9 mouse cellular contexts compared by ENCODE assay signal in genomic region chr2:158166628-158167027, GRCm38 (mm10). TPM values are rescaled to one million over a fixed set of nuclear protein-coding genes. Genes with fewer than 3 reads are reported as not detected.
DNase-seq lines count a peak whose midpoint lies in the region; ATAC-seq and TF ChIP-seq lines count a peak whose summit lies in the region.
"Had no signal": no experiment of that assay in that cellular context is flagged by ENCODE, and none has a peak within 500 bp of the region (broad histone marks: within the 10 kb centered on the region; RNA-seq: fewer than 3 reads in every experiment).

No protein-coding gene starts in this region.

- H3K4me2 ChIP-seq in kidney, postnatal 0 days (ENCODE audit: low read length), result no peak overlapping the region
- H3K4me2 ChIP-seq: lung, embryonic 15.5 days had no signal

- H3K4me3 ChIP-seq in bone marrow, adult 2 months (replicated peaks; ENCODE audit: control insufficient read depth, low read depth, low read length), result peak overlapping the region; percentile 3
- no peak overlapping the region for H3K4me3 ChIP-seq in kidney, postnatal 0 days (replicated peaks; ENCODE audit: low read depth, low read length)
- no peak overlapping the region for H3K4me3 ChIP-seq in hindbrain, embryonic 10.5 days
- H3K4me3 ChIP-seq: lung, embryonic 15.5 days had no signal

- H3K36me3 ChIP-seq in kidney, postnatal 0 days (ENCODE audit: insufficient read depth, low read length), result no peaks in the 10 kb centered on the region
- H3K36me3 ChIP-seq in hindbrain, embryonic 10.5 days, result no peaks in the 10 kb centered on the region
- H3K36me3 ChIP-seq: lung, embryonic 15.5 days had no signal

- no peak for TF ChIP-seq CTCF in bone marrow, adult 2 months (IDR thresholded peaks at IDR 0.05; ENCODE audit: control insufficient read depth, insufficient read depth, low read length)
- no peak for TF ChIP-seq CTCF in kidney, postnatal 0 days (IDR thresholded peaks at IDR 0.05; ENCODE audit: low read depth)

- no peaks in the 10 kb centered on the region for H3K27me3 ChIP-seq in kidney, postnatal 0 days (ENCODE audit: insufficient read depth, low read length)
- H3K27me3 ChIP-seq in hindbrain, embryonic 10.5 days (ENCODE audit: insufficient read depth, poor library complexity, severe bottlenecking), result no peaks in the 10 kb centered on the region
- H3K27me3 ChIP-seq: lung, embryonic 15.5 days had no signal

- 6% methylated on average over 7 of the region's 7 CpGs for WGBS in bone marrow, adult 2 months
- WGBS in kidney, postnatal 0 days, result 50% methylated on average over 7 of the region's 7 CpGs
- WGBS in hindbrain, embryonic 10.5 days, result 83% methylated on average over 7 of the region's 7 CpGs

- H3K27ac ChIP-seq in bone marrow, adult 2 months (ENCODE audit: control insufficient read depth, insufficient read depth, low read depth, low read length, poor library complexity), result peak overlapping the region; percentile 67
- H3K27ac ChIP-seq in kidney, postnatal 0 days, result peak overlapping the region; percentile 69
- no peak overlapping the region for H3K27ac ChIP-seq in hindbrain, embryonic 10.5 days
- H3K27ac ChIP-seq: lung, embryonic 15.5 days had no signal

- no peak for TF ChIP-seq POLR2A in bone marrow, adult 2 months (IDR thresholded peaks at IDR 0.05; ENCODE audit: borderline replicate concordance, control insufficient read depth, low read depth, low read length)

- H3K4me1 ChIP-seq in bone marrow, adult 2 months (ENCODE audit: control insufficient read depth, insufficient read depth, low read length), result peaks cover 8% of the 10 kb centered on the region
- H3K4me1 ChIP-seq in kidney, postnatal 0 days (replicated peaks; ENCODE audit: insufficient read depth, low read length), result peaks cover 15% of the 10 kb centered on the region
- peaks cover 10% of the 10 kb centered on the region; the same call in 1 of the 2 replicates for H3K4me1 ChIP-seq in hindbrain, embryonic 10.5 days (replicated peaks)

- ATAC-seq in kidney, postnatal 0 days (replicated peaks; ENCODE audit: low FRiP score, low read depth), result 0 out of 2 replicates have a peak, but pooled peaks have one; percentile 27

- H3K9me3 ChIP-seq in kidney, postnatal 0 days (replicated peaks; ENCODE audit: low read length), result no peaks in the 10 kb centered on the region
- no peaks in the 10 kb centered on the region for H3K9me3 ChIP-seq in hindbrain, embryonic 10.5 days
- H3K9me3 ChIP-seq: lung, embryonic 15.5 days had no signal

- no peak overlapping the region for H3K9ac ChIP-seq in kidney, postnatal 0 days (ENCODE audit: low read depth, low read length)
- H3K9ac ChIP-seq: lung, embryonic 15.5 days had no signal

- DNase-seq in CD4-positive helper T cell, adult 2 months (ENCODE audit: low read depth, low spot score), result peak; percentile 87
- no peak for DNase-seq in kidney, postnatal 0 days (ENCODE audit: low spot score)
- peak; percentile 81 for DNase-seq in naive thymus-derived CD4-positive, alpha-beta T cell, adult 2 months (ENCODE audit: low read depth)
- no peak for DNase-seq in urinary bladder, postnatal 10 days (ENCODE audit: low spot score)
- DNase-seq in cerebellum, adult 11-12 months, result no peak
- no peak for DNase-seq in hindbrain, embryonic 10.5 days (ENCODE audit: low spot score)
- no peak for DNase-seq in ovary, postnatal 14 days (ENCODE audit: low spot score)

RNA-seq across cellular contexts. Expression of gene Tgm2, which starts 20.4 kb away (rescaled TPM):
- polyA plus RNA-seq in bone marrow, adult 2 months (2011; ENCODE audit: insufficient read depth, insufficient read length, low replicate concordance, missing spikeins), result 13.9 and 19.0 TPM in 2 replicates
- polyA plus RNA-seq in kidney, postnatal 0 days (2015; fragmentation: Nextera tagmentation; extraction: Ambion mirVana), result 26.9 and 31.7 TPM in 2 replicates
- 7.5 and 10.2 TPM in 2 replicates for polyA plus RNA-seq in hindbrain, embryonic 10.5 days (2016; fragmentation: Nextera tagmentation; extraction: Ambion mirVana)

Comparison
In these comparisons a context has a peak if more than half of its experiments do, and no peak if none do; other contexts are left out.
1. DNase-seq: peak in CD4-positive helper T cell, adult 2 months (single experiment) and naive thymus-derived CD4-positive, alpha-beta T cell, adult 2 months (single experiment); none in kidney, postnatal 0 days (single experiment), urinary bladder, postnatal 10 days (single experiment), cerebellum, adult 11-12 months (single experiment), hindbrain, embryonic 10.5 days (single experiment) and ovary, postnatal 14 days (single experiment).